Mouse (Mus musculus) limb, embryonic 14.5 days (tissue): ENCODE data around the gene Cish. TPM values are rescaled to one million over a fixed set of nuclear protein-coding genes. Genes with fewer than 3 reads are reported as not detected.

Source experiments
- ATAC-seq: fragments of 200-750 bp; cut with Nextera tagmentation; 2 replicates; pipeline ENCODE4 v1.8.0; 2017; ENCODE audit warnings: low read depth, moderate number of reproducible peaks, moderate TSS enrichment; ENCODE audit not compliant: low FRiP score
- DNase-seq: peaks from one replicate; pipeline ENCODE4 v3.0.0-alpha.2; 2015; ENCODE audit warnings: low spot score
- H3K27ac ChIP-seq: fragments of 300-500 bp; sonication (generic); replicated peaks from 2 replicates; pipeline ENCODE4 v1.5.1; 2014; ENCODE audit warnings: low read depth, mild to moderate bottlenecking, low read length, moderate library complexity, mixed read lengths
- H3K27me3 ChIP-seq: fragments of 300-500 bp; sonication (generic); 2 replicates; pipeline ENCODE4 v1.6.1; 2014; ENCODE audit warnings: low read length, mixed read lengths; ENCODE audit not compliant: control insufficient read depth, insufficient read depth
- H3K36me3 ChIP-seq: fragments of 300-500 bp; sonication (generic); 2 replicates; pipeline ENCODE4 v1.6.1; 2014; ENCODE audit warnings: mild to moderate bottlenecking, low read length, moderate library complexity, mixed read lengths; ENCODE audit not compliant: control insufficient read depth, insufficient read depth
- H3K4me1 ChIP-seq: fragments of 300-500 bp; sonication (generic); 2 replicates; pipeline ENCODE4 v1.6.1; 2014; ENCODE audit warnings: antibody characterized with exemption, low read length, mixed read lengths; ENCODE audit not compliant: control insufficient read depth, insufficient read depth
- H3K4me2 ChIP-seq: fragments of 300-500 bp; sonication (generic); replicated peaks from 2 replicates; pipeline ENCODE4 v1.6.1; 2014; ENCODE audit warnings: low read depth, mild to moderate bottlenecking, low read length, moderate library complexity; ENCODE audit not compliant: severe bottlenecking
- H3K4me3 ChIP-seq: fragments of 300-500 bp; sonication (generic); replicated peaks from 2 replicates; pipeline ENCODE4 v1.5.1; 2014; ENCODE audit warnings: low read length
- H3K9ac ChIP-seq: fragments of 300-500 bp; sonication (generic); 2 replicates; pipeline ENCODE4 v1.6.1; 2014; ENCODE audit warnings: mild to moderate bottlenecking, low read depth, low read length, moderate library complexity; ENCODE audit not compliant: severe bottlenecking
- H3K9me3 ChIP-seq: fragments of 300-500 bp; sonication (generic); 2 replicates; pipeline ENCODE4 v1.6.1; 2016; ENCODE audit warnings: low read length; ENCODE audit not compliant: control insufficient read depth
- POLR2A ChIP-seq: fragments of 200-500 bp; IDR thresholded peaks from 2 replicates; pipeline ENCODE4 v1.8.0; 2012; ENCODE audit warnings: inconsistent platforms, mild to moderate bottlenecking, moderate library complexity, borderline replicate concordance; ENCODE audit not compliant: insufficient read depth, insufficient read length; ENCODE audit errors: extremely low read depth
- WGBS: fragments of 180-500 bp; shearing (Covaris S2); extraction: QIAGEN DNeasy Blood & Tissue Kit; methylation state at CpG from one replicate; pipeline ENCODE4 v1.1.7; 2014; 5-methylcytosine and 5-hydroxymethylcytosine counted together
- polyA plus RNA-seq, 2 experiments: library from polyadenylated mRNA; depleted of rRNA in 1 of 2; stranded (reverse) in 1 of 2; unstranded in 1 of 2; fragments of >200 nt; fragmentation: Nextera tagmentation in 1 of 2; extraction: Ambion mirVana in 1 of 2; gene quantifications; 2 replicates each; pipeline versions ENCODE4 v1.2.1 to v1.2.3; 2012 to 2014

Gene Cish
- polyA plus RNA-seq, 2 experiments: 5.6 to 8.4 TPM

DNA sequence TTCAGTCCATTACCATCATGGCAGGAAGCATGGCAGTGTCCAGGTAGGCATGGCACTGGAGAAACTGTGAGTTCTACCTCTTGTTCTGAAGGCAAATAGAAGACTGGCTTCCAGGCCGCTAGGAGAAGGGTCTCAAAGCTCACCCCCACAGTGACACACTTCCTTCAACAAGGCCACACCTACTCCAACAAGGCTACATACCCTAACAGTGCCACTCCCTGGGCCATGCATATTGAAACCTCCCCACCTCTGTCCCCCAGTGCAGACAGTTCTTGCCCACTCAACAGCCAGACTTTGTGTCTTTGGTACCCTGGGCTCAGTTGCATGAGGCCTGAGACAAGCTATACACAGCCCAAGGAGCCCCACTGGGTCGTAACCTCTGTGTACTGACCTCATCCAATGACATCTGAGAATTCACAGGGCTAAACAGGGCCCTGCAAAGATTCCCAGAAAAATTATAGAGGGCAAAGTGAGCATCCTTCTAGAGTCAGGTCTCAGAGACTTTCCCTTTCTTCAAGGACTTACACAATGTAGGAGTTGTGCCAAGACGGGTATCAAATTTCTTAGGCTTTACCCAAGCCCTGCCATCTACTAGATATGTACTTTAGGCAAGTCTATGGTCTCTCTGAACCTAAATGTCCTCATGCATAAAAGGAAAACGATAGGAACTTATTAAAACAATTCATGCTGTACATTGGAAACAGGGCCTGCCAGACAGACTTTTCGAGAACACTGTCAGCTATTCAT, 14.4 kb upstream of the Cish start:
- DNase-seq: no peak
- Histone ChIP-seq H3K36me3 (no peaks in the 10 kb centered on the region), H3K9me3 (no peaks in the 10 kb centered on the region), H3K27ac (no peak overlapping the region), H3K4me2 (no peak overlapping the region), H3K4me3 (no peak overlapping the region), H3K4me1 (peaks cover 14% of the 10 kb centered on the region), H3K9ac (no peak overlapping the region), H3K27me3 (no peaks in the 10 kb centered on the region)
- 90% methylated on average over 5 of the region's 5 CpGs for WGBS
- no peak for TF ChIP-seq POLR2A
- no peak for ATAC-seq

DNA sequence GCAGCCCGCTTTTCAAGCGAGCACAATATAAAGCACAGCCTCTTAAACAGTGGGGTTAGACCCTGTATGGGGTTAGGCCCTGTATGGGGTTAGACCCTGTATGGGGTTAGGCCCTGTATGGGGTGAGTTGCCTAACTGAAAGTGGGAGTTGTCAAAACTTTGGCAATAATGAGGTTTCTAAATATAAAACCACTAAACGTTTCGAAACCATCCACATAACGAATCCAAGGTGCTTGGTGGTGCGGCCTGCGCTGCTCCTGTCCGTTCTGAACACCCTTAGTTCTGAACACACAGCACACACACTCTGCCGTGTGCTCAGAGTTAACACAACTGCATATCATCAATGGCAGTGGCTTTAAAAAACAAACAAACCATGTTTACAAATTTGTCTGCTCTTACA, 12.9 kb upstream of the Cish start:
- Histone ChIP-seq H3K9me3 (no peaks in the 10 kb centered on the region), H3K27me3 (no peaks in the 10 kb centered on the region), H3K36me3 (no peaks in the 10 kb centered on the region), H3K9ac (no peak overlapping the region), H3K4me2 (no peak overlapping the region), H3K4me1 (peaks cover 14% of the 10 kb centered on the region), H3K4me3 (no peak overlapping the region), H3K27ac (no peak overlapping the region)
- TF ChIP-seq POLR2A: no peak
- 68% methylated on average over 9 of the region's 9 CpGs for WGBS
- no peak for ATAC-seq
- DNase-seq: no peak

DNA sequence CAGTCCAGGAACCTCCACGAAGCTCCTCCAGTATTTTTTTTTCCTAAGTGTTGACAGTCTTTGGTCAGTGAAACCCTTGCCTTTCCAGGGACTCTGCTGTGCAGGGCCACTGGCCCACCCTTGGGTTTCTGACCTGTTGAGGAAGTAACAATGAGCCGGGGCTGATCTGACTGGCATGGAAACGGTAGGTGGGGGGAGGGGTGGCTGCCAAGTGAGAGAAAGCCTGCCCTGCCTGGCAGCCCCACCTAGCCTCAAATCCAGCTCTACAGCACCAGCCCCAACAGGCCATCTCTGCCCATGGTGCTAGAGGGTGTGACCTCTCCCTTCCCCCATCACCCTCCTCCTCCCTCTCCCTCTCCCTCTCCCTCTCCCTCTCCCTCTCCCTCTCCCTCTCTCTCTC, 10.8 kb upstream of the Cish start:
- Histone ChIP-seq H3K4me3 (no peak overlapping the region), H3K27ac (no peak overlapping the region), H3K4me1 (peaks cover 11% of the 10 kb centered on the region; the same call in 1 of the 2 replicates), H3K27me3 (no peaks in the 10 kb centered on the region), H3K4me2 (no peak overlapping the region), H3K9ac (no peak overlapping the region), H3K36me3 (no peaks in the 10 kb centered on the region), H3K9me3 (no peaks in the 10 kb centered on the region)
- no peak for TF ChIP-seq POLR2A
- DNase-seq: no peak
- ATAC-seq: no peak
- 19% methylated on average over 3 of the region's 3 CpGs for WGBS

DNA sequence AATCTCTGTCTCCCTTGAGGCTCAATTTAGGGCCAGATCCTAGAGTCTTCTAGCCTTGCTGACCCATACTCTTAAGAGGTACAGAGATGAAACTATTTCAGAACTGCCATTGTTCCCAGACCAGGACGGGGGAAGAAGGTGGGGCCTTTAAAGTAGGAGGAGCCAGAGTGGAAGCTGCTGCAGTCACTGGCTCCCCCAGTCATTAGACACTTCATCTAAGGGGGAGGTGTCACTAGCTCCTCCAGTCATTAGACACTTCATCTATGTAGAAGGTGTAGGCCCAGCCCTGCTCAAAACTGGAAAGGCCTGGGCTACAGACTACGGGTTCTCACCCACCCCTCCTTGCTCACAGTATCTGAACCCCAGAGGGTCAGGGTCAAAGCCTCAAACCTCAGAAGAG, 8.5 kb upstream of the Cish start:
- DNase-seq (no peak), ATAC-seq (no peak)
- Histone ChIP-seq H3K4me3 (no peak overlapping the region), H3K4me1 (peaks cover 12% of the 10 kb centered on the region; the same call in 1 of the 2 replicates), H3K4me2 (no peak overlapping the region), H3K9me3 (no peaks in the 10 kb centered on the region), H3K36me3 (no peaks in the 10 kb centered on the region), H3K27ac (no peak overlapping the region), H3K27me3 (no peaks in the 10 kb centered on the region), H3K9ac (no peak overlapping the region)
- TF ChIP-seq POLR2A: no peak
- WGBS: 76% methylated on average over 2 of the region's 2 CpGs

DNA sequence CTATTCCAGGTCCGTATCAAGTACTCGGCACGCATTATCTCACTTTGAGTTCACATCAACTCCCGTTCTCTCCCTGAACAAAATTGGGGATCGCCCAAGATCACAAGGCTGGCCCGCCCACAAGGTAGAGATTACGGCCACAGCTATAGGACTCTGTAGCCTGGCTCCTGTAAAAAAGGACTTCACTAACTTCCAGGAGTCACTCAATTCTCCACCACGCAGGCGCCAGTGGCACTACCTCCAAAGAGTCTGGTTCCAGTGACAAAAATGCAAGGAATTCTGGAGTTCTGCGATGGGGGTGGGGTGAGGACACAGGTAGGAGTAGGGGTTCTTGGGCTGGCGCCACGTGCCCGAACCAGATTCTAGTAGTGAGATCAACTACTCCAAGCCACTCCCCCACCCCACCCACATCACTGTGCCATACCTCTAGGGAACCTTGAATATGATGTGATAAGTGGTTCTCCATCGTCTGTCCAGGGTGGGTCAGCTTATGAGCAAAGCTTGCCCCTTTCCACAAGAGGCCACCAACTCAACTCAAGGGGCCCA, 7.6 kb upstream of the Cish start:
- 91% methylated on average over 14 of the region's 14 CpGs for WGBS
- peaks cover 12% of the 10 kb centered on the region; the same call in 1 of the 2 replicates for H3K4me1 ChIP-seq
- no peak overlapping the region for H3K4me3 ChIP-seq
- H3K9me3 ChIP-seq: no peaks in the 10 kb centered on the region
- no peaks in the 10 kb centered on the region for H3K36me3 ChIP-seq
- H3K27me3 ChIP-seq: no peaks in the 10 kb centered on the region
- peak overlapping the region; percentile 97; the same call in 1 of the 2 replicates for H3K4me2 ChIP-seq
- ATAC-seq (no peak), DNase-seq (no peak)
- H3K27ac ChIP-seq: no peak overlapping the region
- TF ChIP-seq POLR2A: no peak
- no peak overlapping the region for H3K9ac ChIP-seq

DNA sequence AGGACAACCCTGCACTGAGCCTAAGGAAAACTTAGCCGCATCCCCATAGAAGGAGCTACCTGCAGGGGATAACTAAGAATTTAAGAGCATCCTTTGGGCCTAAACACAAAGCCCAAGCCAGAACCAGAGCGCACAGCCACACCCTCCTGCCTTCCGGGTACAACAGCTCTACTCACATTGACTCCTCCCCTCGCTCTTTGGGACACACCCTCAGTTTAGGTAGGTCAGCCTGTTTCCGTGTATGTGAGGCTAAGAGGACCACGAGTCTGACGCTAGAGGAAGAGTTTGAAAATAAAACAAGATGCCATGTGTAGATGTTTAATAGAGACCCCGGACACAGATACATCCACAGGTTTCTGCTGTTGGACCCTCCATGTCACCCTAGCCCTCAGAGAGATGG, 7.1 kb upstream of the Cish start:
- ATAC-seq: no peak

More for the DNA sequence above, 7.1 kb upstream of the Cish start:
- WGBS: 24% methylated on average over 8 of the region's 8 CpGs
- no peak for TF ChIP-seq POLR2A
- Histone ChIP-seq H3K27ac (no peak overlapping the region), H3K27me3 (no peaks in the 10 kb centered on the region), H3K4me2 (peak overlapping the region; percentile 97), H3K4me1 (peaks cover 12% of the 10 kb centered on the region; the same call in 1 of the 2 replicates), H3K4me3 (peak overlapping the region; percentile 49), H3K9me3 (no peaks in the 10 kb centered on the region), H3K9ac (no peak overlapping the region), H3K36me3 (no peaks in the 10 kb centered on the region)
- DNase-seq: no peak
